Mouse (Mus musculus) ovary, postnatal 14 days (tissue): ENCODE measurements around the gene Tnni2.
"Not testable (repeated sequence)": the region's sequence is repeated elsewhere in the genome, so short reads cannot be mapped to it uniquely, and the experiment has no call there.

ENCODE experiments used
- DNase-seq: peaks from one replicate; pipeline ENCODE4 v3.0.0; 2022; ENCODE audit warnings: low spot score

The Tnni2 gene

GRCm38 (mm10) chr7:142441585-142441984 lies at the start of gene Tnni2:
Gene Tnni2, plus strand, starts transcription at chr7:142441808.
- no peak for DNase-seq

DNA sequence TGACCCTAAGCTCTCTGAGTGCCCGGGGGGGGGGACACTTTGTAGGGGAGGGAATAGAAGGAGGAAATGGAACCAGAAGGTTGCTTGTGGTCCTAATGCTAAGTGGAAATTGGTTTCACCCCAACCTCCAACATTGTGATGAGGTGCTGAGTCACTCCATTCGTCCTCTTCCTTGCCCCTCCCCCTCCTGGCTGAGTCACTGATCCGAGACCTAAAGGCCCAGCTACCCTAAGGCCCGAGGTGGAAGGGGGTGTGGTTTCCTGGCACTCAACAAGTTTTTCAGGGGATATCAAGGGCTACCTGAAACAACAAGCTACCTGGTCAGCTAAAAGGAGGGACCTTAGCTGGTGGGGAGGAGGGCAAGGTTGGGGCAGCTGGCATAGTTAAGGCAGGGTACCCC lies 48.4 kb upstream of the Tnni2 start:
- no peak for DNase-seq

DNA sequence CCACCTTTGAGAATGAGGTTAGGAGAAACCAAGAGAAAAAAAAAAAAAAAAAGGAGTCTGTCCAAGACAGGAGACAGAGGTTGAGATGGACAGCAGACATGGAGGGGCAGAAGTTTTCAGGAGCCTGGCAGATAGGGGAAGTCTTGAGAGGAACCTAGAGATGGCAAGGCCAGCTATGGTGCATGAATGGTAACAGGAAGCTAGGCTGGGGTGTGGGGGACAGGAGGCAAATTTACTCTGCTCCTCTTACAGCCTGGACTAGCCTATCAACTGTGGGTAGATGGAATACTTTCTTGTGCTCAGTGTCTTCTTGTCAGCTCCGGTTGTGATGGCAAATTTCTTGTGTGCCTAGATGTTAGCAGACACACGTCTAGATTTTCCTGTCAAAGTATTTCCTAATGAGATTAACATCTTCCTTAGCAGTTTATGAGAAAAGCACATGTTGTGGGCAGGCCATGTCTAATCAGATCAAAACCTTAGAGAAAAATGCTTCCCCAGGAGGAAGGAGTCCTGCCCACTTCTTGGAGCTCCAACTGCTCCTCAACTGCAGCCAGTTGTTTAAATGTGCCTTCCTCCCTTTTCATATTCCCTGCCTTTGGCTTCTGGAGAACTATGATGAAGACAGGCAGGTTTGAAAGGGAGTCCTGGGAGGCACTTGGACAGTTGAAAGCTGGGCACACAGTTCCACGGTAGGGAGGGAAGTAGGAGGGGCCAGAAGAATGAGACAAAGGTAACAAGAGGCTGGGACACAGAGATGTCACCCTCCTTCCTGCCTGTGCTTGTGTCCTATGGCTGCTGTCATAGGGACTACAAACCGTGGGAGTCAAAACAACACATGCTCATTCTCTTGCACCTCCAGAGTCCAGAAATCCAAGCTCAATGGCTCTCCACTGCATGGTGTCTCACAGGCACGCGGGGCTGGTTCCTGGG lies 47.1 kb upstream of the Tnni2 start:
- no peak for DNase-seq

- no peak for DNase-seq
Measured at GRCm38 (mm10) chr7:142395472-142395871, 46.1 kb upstream of the Tnni2 start.

DNA sequence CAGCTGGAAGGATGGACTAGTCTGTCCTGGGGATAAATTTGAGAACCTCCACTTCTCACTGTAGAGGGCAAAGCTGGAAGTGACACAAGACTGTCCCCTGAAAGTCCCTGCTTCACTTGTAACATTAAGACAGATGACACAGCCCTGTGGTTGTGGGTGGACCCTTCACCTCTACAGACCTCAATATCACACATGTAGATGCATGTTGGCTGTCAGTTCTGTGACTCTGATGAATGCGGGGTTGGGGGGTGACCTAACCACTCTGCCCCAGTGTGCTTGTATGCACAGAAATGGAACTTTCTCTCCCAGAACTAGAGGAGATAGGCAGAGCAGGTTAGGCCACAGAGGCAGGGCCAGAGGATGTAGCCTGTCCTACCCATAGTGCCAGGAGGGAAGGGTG lies 45.0 kb upstream of the Tnni2 start:
- no peak for DNase-seq

- no peak for DNase-seq
Measured at GRCm38 (mm10) chr7:142398052-142398451, 43.6 kb upstream of the Tnni2 start.

DNA sequence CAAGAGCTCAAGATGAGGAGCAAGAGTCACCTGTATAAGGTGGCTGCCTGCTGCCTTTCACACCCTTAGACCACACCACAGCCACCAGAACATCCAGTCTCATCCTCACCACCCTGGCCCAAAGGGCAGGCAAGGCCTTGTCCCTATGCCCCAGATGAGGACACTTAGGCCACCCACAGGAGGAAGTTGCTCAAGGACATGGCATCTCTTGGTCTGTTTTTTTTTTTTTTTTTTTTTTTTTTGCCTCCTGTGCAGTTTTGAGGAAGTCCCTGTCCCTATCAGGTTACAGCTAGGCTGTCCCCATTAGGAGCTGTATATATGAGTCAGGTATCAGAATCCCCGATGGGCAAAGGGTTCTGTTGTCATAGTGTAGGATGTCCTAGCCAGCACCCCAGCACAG lies 42.4 kb upstream of the Tnni2 start:
- DNase-seq: no peak

DNA sequence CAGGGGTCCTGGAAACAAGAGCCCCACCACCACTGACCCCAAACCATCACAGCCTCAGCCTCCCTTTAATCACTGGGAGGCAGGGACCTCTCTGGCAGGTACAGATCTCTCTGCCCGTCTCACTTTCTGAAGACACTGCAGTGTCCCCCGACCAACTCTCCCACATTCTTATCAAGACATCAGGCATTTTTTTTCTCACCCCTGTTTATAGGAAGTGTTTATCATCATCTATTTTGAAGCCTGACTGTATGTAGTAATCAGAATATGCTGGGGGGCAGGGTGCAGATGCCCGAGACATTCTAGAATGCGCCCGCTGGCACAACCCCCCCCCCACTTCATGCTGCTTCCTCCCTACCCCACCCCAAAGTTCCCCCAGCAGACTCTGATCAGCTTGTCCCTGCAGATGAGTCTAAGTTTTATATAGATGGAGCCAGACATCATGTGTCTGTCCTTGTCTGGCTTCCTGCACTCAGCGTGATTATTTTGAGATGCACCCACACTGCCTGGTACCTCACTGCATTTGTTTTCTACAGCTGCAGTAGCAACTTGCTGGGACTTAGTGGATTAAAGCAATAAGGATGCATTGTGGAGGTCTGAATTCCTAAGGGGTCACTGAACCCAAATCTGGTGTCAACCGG lies 41.4 kb upstream of the Tnni2 start:
- no peak for DNase-seq

DNA sequence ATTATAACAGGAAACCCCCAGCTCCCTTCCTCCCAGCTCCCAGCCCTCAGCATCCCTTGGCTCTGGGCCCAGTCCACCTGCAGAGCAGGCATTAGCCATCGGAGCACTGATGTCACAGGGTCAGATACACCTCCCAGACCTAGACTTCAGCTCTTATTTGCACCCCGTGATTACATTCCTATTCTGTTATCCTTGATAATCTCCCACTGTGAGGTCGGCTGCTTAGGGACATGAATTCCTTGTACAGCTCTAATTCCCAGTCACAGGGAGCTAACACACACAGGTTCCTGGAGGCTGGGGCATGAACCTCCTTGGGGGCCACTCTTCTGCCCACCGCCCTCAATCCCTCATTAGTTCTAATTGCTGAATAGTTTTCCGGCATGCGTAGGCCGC lies 40.9 kb upstream of the Tnni2 start:
- DNase-seq: no peak

- DNase-seq: no peak
Measured at GRCm38 (mm10) chr7:142403591-142403990, 38.0 kb upstream of the Tnni2 start.

DNA sequence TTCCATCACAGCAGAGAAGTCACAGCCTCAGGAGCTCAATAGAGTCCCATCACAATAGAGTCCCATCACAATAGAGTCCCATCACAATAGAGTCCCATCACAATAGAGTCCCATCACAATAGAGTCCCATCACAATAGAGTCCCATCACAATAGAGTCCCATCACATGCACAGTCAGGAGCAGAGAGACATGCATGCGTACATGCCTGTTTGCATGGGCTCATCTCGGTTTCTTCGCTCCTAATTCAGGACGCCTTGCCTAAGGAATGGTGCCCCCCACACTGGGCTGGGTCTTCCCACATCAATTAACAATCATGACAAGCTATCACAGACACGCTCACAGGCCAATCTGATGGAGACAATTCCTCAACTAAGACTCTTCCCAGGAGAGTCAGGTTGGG lies 36.5 kb upstream of the Tnni2 start:
- DNase-seq: not testable (repeated sequence)

- no peak for DNase-seq
Measured at GRCm38 (mm10) chr7:142407935-142408334, 33.7 kb upstream of the Tnni2 start.

- DNase-seq: no peak
Measured at GRCm38 (mm10) chr7:142408686-142409085, 32.9 kb upstream of the Tnni2 start.

- DNase-seq: no peak
Measured at GRCm38 (mm10) chr7:142409603-142410002, 32.0 kb upstream of the Tnni2 start.

DNA sequence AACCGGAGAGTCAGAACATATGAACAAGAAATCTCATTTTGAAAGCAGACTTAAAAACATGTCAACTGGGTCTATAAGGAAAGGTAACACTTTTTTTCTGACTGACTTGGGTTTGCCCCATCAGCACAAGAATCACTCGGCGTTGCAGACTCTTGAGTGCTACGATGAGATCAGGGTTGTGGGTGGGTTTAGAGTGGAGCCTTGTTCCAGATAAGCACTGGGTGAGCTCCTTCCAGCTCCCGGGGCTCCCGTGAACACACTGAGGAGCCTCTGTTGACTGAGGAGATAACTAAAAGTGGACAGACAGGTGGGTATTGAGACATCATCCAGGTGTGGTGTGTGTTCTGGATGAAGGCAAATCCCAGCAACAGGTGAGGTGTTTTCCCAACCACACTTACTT lies 28.3 kb upstream of the Tnni2 start:
- DNase-seq: no peak

- DNase-seq: no peak
Measured at GRCm38 (mm10) chr7:142415314-142415713, 26.3 kb upstream of the Tnni2 start.

DNA sequence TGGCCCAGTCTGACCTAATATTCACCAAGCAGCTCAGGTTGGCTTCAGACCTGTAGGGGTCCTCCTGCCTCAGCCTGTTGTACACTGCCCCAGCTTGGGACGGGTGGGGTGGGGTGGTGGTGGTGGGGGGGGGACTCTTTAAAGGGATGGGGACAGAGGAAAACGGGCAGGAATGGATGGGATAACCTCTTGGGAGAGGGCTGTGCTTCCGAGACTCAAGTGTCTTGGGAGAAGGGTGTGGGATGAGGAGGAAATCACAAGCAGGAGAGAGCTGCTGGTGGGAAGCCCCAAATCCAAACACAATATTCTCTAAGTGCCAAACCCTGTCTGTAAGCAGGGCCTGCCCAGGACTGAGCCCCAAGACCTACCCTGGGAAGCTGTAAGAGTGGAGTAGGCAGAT lies 25.4 kb upstream of the Tnni2 start:
- no peak for DNase-seq

GRCm38 (mm10) chr7:142418027-142418426 lies 23.6 kb upstream of the Tnni2 start:
- no peak for DNase-seq

DNA sequence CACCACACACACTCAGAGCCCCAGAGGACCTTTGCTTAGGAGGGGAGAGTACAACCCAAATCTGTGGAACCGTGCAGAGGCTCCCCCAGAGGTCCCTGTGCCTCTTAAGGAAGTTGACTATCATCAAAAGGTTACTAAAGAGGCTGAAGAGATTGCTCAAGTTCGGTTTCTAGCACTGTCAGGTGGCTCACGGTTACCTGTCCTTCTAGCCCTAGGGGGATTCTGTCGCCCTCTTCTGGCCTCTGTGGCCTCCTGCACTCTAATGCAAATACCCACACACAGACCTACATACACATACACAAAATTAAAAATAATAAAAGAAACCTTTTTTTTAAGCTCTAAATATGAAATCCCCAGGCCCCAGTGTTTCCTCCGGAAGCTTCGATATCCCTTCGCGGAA lies 22.9 kb upstream of the Tnni2 start:
- no peak for DNase-seq

- no peak for DNase-seq
Measured at GRCm38 (mm10) chr7:142419887-142420286, 21.7 kb upstream of the Tnni2 start.

DNA sequence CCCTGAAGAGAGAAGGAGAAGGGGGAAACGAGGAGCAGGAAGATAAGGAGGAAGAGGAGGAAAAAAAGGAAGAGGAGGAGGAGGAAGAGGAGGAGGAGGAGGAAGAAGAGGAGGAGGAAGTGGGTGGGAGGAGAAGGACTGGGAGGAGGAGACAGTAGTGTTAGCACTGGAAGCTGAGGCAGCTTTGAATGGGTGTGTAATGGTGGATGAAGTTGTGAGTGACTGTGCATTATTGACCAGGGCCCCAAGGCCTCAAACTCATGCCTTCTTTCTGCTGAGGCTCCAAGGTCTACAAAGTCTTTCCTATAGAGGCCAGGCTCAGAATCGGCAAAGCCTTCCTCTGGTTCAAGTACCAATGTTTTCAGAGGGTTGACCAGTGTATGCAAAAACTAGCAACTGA lies 19.8 kb upstream of the Tnni2 start:
- DNase-seq: no peak

GRCm38 (mm10) chr7:142425641-142426213 lies 15.9 kb upstream of the Tnni2 start:
- no peak for DNase-seq

GRCm38 (mm10) chr7:142428213-142428612 lies 13.4 kb upstream of the Tnni2 start:
- DNase-seq: no peak
